Mouse (Mus musculus) spleen, postnatal 10 days (tissue): ENCODE measurements around the gene Npcd.

Experiments
- DNase-seq, 2 experiments: peaks; one replicate each; pipeline ENCODE4 v3.0.0; 2021 to 2022; ENCODE audit warnings: low spot score in 2 of 2

Npcd gene

GRCm38 (mm10) chr15:79803533-79804351 lies 30.3 kb downstream of the Npcd start:
- no peak for DNase-seq

GRCm38 (mm10) chr15:79802304-79802703 lies 31.7 kb downstream of the Npcd start:
- DNase-seq = no peak

GRCm38 (mm10) chr15:79801646-79802045 lies 32.4 kb downstream of the Npcd start:
- DNase-seq = no peak

GRCm38 (mm10) chr15:79800701-79801100 lies 33.3 kb downstream of the Npcd start:
- no peak for DNase-seq

- DNase-seq = no peak
Measured at GRCm38 (mm10) chr15:79798591-79798990, 35.4 kb downstream of the Npcd start.

- no peak for DNase-seq
Measured at GRCm38 (mm10) chr15:79797680-79798079, 36.4 kb downstream of the Npcd start.

- no peak for DNase-seq
Measured at GRCm38 (mm10) chr15:79797096-79797495, 36.9 kb downstream of the Npcd start.

GRCm38 (mm10) chr15:79796256-79796655 lies 37.8 kb downstream of the Npcd start:
- DNase-seq = no peak

- DNase-seq = peak in 1 of 2 experiments; percentile 26
Measured at GRCm38 (mm10) chr15:79794173-79794572, 39.9 kb downstream of the Npcd start.

- no peak for DNase-seq
Measured at GRCm38 (mm10) chr15:79793076-79793475, 41.0 kb downstream of the Npcd start.

GRCm38 (mm10) chr15:79792455-79792854 lies 41.6 kb downstream of the Npcd start:
- DNase-seq = peak in 1 of 2 experiments; percentile 30

GRCm38 (mm10) chr15:79791502-79791901 lies 42.5 kb downstream of the Npcd start:
- DNase-seq = peak; percentile 23 to 76

- no peak for DNase-seq
Measured at GRCm38 (mm10) chr15:79790905-79791304, 43.1 kb downstream of the Npcd start.

GRCm38 (mm10) chr15:79790111-79790510 lies 43.9 kb downstream of the Npcd start:
- DNase-seq = no peak

- DNase-seq = no peak
Measured at GRCm38 (mm10) chr15:79787815-79788214, 46.2 kb downstream of the Npcd start.

- DNase-seq = no peak
Measured at GRCm38 (mm10) chr15:79785056-79785455, 49.0 kb downstream of the Npcd start.

- DNase-seq = no peak
Measured at GRCm38 (mm10) chr15:79777749-79778148, 56.3 kb downstream of the Npcd start, which contains the start of gene Dnal4. TSS of gene Dnal4 (minus strand) at chr15:79777849.

GRCm38 (mm10) chr15:79775662-79776061 lies 58.4 kb downstream of the Npcd start:
- DNase-seq = no peak

- peak; percentile 90 to 96 for DNase-seq
Measured at GRCm38 (mm10) chr15:79774117-79775027, 59.7 kb downstream of the Npcd start.

GRCm38 (mm10) chr15:79770629-79771240 lies 63.3 kb downstream of the Npcd start:
- no peak for DNase-seq

- no peak for DNase-seq
Measured at GRCm38 (mm10) chr15:79768302-79768701, 65.7 kb downstream of the Npcd start.

GRCm38 (mm10) chr15:79767327-79767961 lies 66.6 kb downstream of the Npcd start:
- DNase-seq = no peak
